Mouse (Mus musculus) erythroblast, embryonic 14.5 days (primary cell): ENCODE data around the gene Slc25a45. TPM values are rescaled to one million over a fixed set of nuclear protein-coding genes. Genes with fewer than 3 reads are reported as not detected.
"Not testable (repeated sequence)": the region's sequence is repeated elsewhere in the genome, so short reads cannot be mapped to it uniquely, and the experiment has no call there.

Experiments
- H3K27me3 ChIP-seq: 2 replicates; pipeline ENCODE4 v1.6.1; 2012; ENCODE audit warnings: inconsistent platforms; ENCODE audit not compliant: control insufficient read depth
- H3K36me3 ChIP-seq: 2 replicates; pipeline ENCODE4 v1.6.1; 2012; ENCODE audit warnings: mild to moderate bottlenecking, inconsistent platforms; ENCODE audit not compliant: control insufficient read depth
- H3K4me1 ChIP-seq: 2 replicates; pipeline ENCODE4 v1.6.1; 2012; ENCODE audit warnings: inconsistent platforms; ENCODE audit not compliant: control insufficient read depth
- H3K4me3 ChIP-seq: replicated peaks from 2 replicates; pipeline ENCODE3; 2012; ENCODE audit warnings: moderate library complexity, mild to moderate bottlenecking, inconsistent platforms
- H3K9me3 ChIP-seq: 2 replicates; pipeline ENCODE4 v1.6.1; 2012; ENCODE audit warnings: low read length, inconsistent platforms, mixed read lengths; ENCODE audit not compliant: control insufficient read depth
- GATA1 ChIP-seq: IDR thresholded peaks from 2 replicates; pipeline ENCODE4 v1.6.1; 2012; ENCODE audit warnings: low read length, inconsistent platforms, mixed read lengths
- TAL1 ChIP-seq: IDR thresholded peaks from 3 replicates; pipeline ENCODE4 v1.6.1; 2012; ENCODE audit warnings: low read length, inconsistent platforms, mixed read lengths
- polyA plus RNA-seq: library from polyadenylated mRNA; stranded (reverse); fragments of >175 nt; gene quantifications from 2 replicates; pipeline ENCODE4 v1.2.3, GENCODE M21; 2012

Slc25a45 gene
- polyA plus RNA-seq, 1 experiment = not detected

- Histone ChIP-seq H3K27me3 (no peaks in the 10 kb centered on the region), H3K9me3 (no peaks in the 10 kb centered on the region), H3K4me1 (peaks cover 39% of the 10 kb centered on the region), H3K36me3 (peaks cover 50% of the 10 kb centered on the region), H3K4me3 (no peak overlapping the region)
- no peak for TF ChIP-seq GATA1
- no peak for TF ChIP-seq TAL1
Observed at GRCm38 (mm10) chr19:5871273-5871672, 6.3 kb upstream of the Slc25a45 start.

GRCm38 (mm10) chr19:5871683-5872082 lies 5.9 kb upstream of the Slc25a45 start:
- Histone ChIP-seq H3K4me1 (peaks cover 39% of the 10 kb centered on the region), H3K27me3 (no peaks in the 10 kb centered on the region), H3K36me3 (peaks cover 48% of the 10 kb centered on the region), H3K4me3 (no peak overlapping the region), H3K9me3 (no peaks in the 10 kb centered on the region)
- TF ChIP-seq GATA1 (no peak), TAL1 (no peak)

- Histone ChIP-seq H3K36me3 (peaks cover 46% of the 10 kb centered on the region), H3K27me3 (no peaks in the 10 kb centered on the region), H3K4me1 (peaks cover 40% of the 10 kb centered on the region), H3K4me3 (no peak overlapping the region), H3K9me3 (no peaks in the 10 kb centered on the region)
- no peak for TF ChIP-seq GATA1
- no peak for TF ChIP-seq TAL1
Observed at GRCm38 (mm10) chr19:5872528-5872927, 5.1 kb upstream of the Slc25a45 start.

GRCm38 (mm10) chr19:5872931-5873556 lies 4.6 kb upstream of the Slc25a45 start:
- peaks cover 45% of the 10 kb centered on the region for H3K4me1 ChIP-seq
- no peaks in the 10 kb centered on the region for H3K27me3 ChIP-seq
- no peak overlapping the region for H3K4me3 ChIP-seq
- no peaks in the 10 kb centered on the region for H3K9me3 ChIP-seq
- peaks cover 41% of the 10 kb centered on the region for H3K36me3 ChIP-seq
- TF ChIP-seq GATA1 (no peak), TAL1 (no peak)

- Histone ChIP-seq H3K4me3 (peak overlapping the region; percentile 80), H3K27me3 (no peaks in the 10 kb centered on the region), H3K36me3 (peaks cover 27% of the 10 kb centered on the region), H3K9me3 (no peaks in the 10 kb centered on the region), H3K4me1 (peaks cover 49% of the 10 kb centered on the region)
- TF ChIP-seq GATA1 = no peak
- no peak for TF ChIP-seq TAL1
Observed at GRCm38 (mm10) chr19:5874391-5874968, 3.1 kb upstream of the Slc25a45 start.

- no peaks in the 10 kb centered on the region for H3K27me3 ChIP-seq
- TF ChIP-seq GATA1 = no peak
- no peak for TF ChIP-seq TAL1
- H3K36me3 ChIP-seq = peaks cover 22% of the 10 kb centered on the region
- H3K4me3 ChIP-seq = peak within 1 kb of the TSS; percentile 80
- H3K9me3 ChIP-seq = no peaks in the 10 kb centered on the region
- peaks cover 49% of the 10 kb centered on the region for H3K4me1 ChIP-seq
Observed at GRCm38 (mm10) chr19:5874969-5875480, 2.6 kb upstream of the Slc25a45 start, which contains the start of gene Frmd8. Gene Frmd8, minus strand, starts transcription at chr19:5875274.

- H3K36me3 ChIP-seq = no peaks in the 10 kb centered on the region
- no peaks in the 10 kb centered on the region for H3K9me3 ChIP-seq
- no peak overlapping the region for H3K4me3 ChIP-seq
- H3K27me3 ChIP-seq = no peaks in the 10 kb centered on the region
- TF ChIP-seq TAL1 (no peak), GATA1 (no peak)
- H3K4me1 ChIP-seq = peaks cover 43% of the 10 kb centered on the region
Observed at GRCm38 (mm10) chr19:5878362-5878722, 734 bp downstream of the Slc25a45 start.

GRCm38 (mm10) chr19:5878916-5879315 lies 1.3 kb downstream of the Slc25a45 start:
- no peak overlapping the region for H3K4me3 ChIP-seq
- no peaks in the 10 kb centered on the region for H3K9me3 ChIP-seq
- no peaks in the 10 kb centered on the region; the same call in 1 of the 2 replicates for H3K27me3 ChIP-seq
- H3K4me1 ChIP-seq = peaks cover 43% of the 10 kb centered on the region
- H3K36me3 ChIP-seq = peaks cover 2% of the 10 kb centered on the region; the same call in 1 of the 2 replicates
- no peak for TF ChIP-seq GATA1
- TF ChIP-seq TAL1 = no peak

- H3K27me3 ChIP-seq = no peaks in the 10 kb centered on the region; the same call in 1 of the 2 replicates
- peaks cover 43% of the 10 kb centered on the region for H3K4me1 ChIP-seq
- no peak overlapping the region for H3K4me3 ChIP-seq
- peaks cover 3% of the 10 kb centered on the region for H3K36me3 ChIP-seq
- no peaks in the 10 kb centered on the region for H3K9me3 ChIP-seq
- TF ChIP-seq GATA1 (no peak), TAL1 (no peak)
Observed at GRCm38 (mm10) chr19:5879735-5880134, 2.1 kb downstream of the Slc25a45 start.

GRCm38 (mm10) chr19:5881155-5881554 lies 3.5 kb downstream of the Slc25a45 start:
- no peaks in the 10 kb centered on the region for H3K9me3 ChIP-seq
- H3K4me3 ChIP-seq = no peak overlapping the region
- no peaks in the 10 kb centered on the region; the same call in 1 of the 2 replicates for H3K27me3 ChIP-seq
- peaks cover 3% of the 10 kb centered on the region for H3K36me3 ChIP-seq
- peaks cover 41% of the 10 kb centered on the region for H3K4me1 ChIP-seq
- no peak for TF ChIP-seq TAL1
- no peak for TF ChIP-seq GATA1

GRCm38 (mm10) chr19:5882079-5882478 lies 4.5 kb downstream of the Slc25a45 start:
- not testable (repeated sequence) for H3K9me3 ChIP-seq, H3K4me3 ChIP-seq, H3K27me3 ChIP-seq, H3K36me3 ChIP-seq
- peaks cover 42% of the 10 kb centered on the region for H3K4me1 ChIP-seq
